Mouse (Mus musculus) brown adipose tissue, adult 24 weeks (tissue): ENCODE measurements around the gene Pan2. TPM values are rescaled to one million over a fixed set of nuclear protein-coding genes. Genes with fewer than 3 reads are reported as not detected.
"Not testable (repeated sequence)": the region's sequence is repeated elsewhere in the genome, so short reads cannot be mapped to it uniquely, and the experiment has no call there.

Source experiments
- H3K27ac ChIP-seq: fragments of 200-500 bp; replicated peaks from 2 replicates; pipeline ENCODE4 v1.5.1; 2012; ENCODE audit warnings: low read depth, mild to moderate bottlenecking, low read length
- H3K4me1 ChIP-seq: fragments of 200-500 bp; 2 replicates; pipeline ENCODE4 v1.6.1; 2012; ENCODE audit warnings: low read length, mixed read lengths; ENCODE audit not compliant: control insufficient read depth, insufficient read depth, insufficient read length
- H3K4me3 ChIP-seq: fragments of 200-500 bp; 2 replicates; pipeline ENCODE4 v1.5.1; 2012; ENCODE audit warnings: low read depth, mild to moderate bottlenecking, low read length, moderate library complexity; ENCODE audit not compliant: insufficient read depth
- polyA plus RNA-seq: library from polyadenylated mRNA; stranded (reverse); fragments of >200 nt; gene quantifications from 2 replicates; pipeline ENCODE4 v1.2.4, GENCODE M21; 2012; ENCODE audit not compliant: missing spikeins, insufficient read depth, insufficient read length

Gene Pan2
- polyA plus RNA-seq, 1 experiment: 5.9 TPM

DNA sequence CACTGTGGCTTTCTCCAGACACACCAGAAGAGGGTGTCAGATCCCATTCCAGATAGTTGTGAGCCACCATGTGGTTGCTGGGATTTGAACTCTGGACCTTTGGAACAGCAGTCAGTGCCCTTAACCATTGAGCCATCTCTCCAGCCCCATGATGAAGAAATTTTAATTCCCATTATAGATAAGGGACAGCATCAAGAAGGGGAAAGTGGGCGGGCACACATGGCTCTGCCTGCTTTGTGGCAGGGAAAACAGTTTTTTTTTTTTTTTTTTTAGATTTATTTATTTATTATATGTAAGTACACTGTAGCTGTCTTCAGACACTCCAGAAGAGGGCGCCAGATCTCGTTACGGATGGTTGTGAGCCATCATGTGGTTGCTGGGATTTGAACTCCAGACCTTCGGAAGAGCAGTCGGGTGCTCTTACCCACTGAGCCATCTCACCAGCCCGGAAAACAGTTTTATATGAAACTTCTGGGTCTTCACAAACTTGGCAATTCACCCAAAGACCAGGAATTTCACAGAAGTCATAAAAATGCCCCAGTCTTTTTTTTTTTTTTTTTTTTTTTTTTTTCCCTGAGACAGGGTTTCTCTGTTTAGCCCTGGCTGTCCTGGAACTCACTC is 30.2 kb upstream of the Pan2 start:
- not testable (repeated sequence) for H3K4me3 ChIP-seq, H3K4me1 ChIP-seq, H3K27ac ChIP-seq

DNA sequence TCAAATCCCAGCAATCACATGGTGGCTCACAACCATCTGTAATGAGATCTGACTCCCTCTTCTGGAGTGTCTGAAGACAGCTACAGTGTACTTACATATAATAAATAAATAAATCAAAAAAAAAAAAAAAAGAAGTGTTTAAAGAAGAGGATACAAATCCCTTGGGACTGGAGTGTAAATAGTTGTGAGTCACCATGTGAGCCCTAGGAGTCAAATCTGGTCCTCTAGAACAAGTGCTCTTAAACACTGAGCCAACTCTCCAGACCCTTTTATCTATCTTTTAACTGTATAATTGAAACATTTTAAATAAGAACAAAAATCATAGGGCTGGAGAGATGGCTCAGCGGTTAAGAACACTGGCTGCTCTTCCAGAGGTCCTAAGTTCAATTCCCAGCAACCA is 27.8 kb upstream of the Pan2 start:
- not testable (repeated sequence) for H3K4me1 ChIP-seq, H3K4me3 ChIP-seq, H3K27ac ChIP-seq

DNA sequence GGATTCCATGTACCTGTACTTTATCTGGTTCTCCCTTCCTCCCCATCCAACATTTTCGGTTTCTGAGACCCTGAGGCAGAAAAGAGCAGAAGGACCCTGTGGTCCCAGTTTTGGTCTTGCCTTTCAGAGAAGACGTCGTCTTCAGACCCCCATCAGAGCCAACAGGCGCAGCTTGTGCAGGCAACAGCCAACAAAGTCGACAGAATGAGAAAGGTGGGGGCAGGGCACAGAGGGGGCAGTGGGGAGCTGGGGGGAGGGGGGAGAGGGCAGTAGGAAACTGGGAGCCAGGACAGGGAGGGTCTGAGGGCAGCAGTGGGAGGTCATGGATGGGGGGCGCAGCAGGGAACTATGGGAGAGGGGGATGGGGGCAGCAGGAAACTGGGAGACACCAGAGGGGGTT is 25.0 kb upstream of the Pan2 start:
- no peak overlapping the region for H3K4me3 ChIP-seq

DNA sequence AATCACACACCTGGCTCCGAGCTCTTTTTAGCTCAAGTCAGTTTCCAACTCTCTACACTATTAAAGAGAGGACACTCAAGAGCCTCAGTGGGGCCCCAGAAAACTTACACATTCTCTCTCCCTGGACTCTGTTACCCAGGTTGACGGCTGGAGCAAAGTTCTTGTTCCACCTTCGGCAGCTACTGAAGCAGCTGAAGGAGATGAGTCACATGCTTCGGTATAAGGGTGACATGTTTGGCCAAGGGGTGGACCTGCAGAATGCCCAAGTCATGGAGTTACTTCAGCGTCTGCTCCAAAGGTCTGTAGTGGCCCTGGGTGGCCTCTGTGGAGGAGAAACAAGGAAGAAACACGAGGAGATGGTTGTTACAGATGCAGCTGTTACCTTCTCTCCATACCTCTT is 22.2 kb upstream of the Pan2 start:
- Histone ChIP-seq H3K27ac (no peak overlapping the region), H3K4me1 (no peaks in the 10 kb centered on the region), H3K4me3 (no peak overlapping the region)

More for the DNA sequence above, 25.0 kb upstream of the Pan2 start:
- H3K27ac ChIP-seq: no peak overlapping the region
- H3K4me1 ChIP-seq: no peaks in the 10 kb centered on the region

DNA sequence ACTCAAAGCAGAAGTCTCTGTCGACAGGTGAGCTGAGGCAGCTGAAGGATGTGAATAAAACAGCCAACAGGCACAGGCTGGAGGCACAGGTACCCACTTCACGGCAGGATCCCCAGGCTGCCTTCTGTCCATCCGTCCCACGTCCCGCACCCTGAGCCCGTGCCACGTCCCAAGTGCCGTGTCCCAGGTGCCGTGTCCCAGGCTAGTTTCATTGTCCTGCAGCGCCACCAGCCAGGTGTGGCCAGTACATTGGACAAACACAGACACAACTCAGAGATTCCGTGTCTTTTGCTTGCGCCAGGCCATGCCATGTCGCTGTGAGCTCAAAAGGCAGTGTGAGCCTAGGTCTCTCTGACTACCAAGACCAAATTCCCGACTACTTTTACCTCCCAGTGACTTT is 21.5 kb upstream of the Pan2 start:
- Histone ChIP-seq H3K4me3 (no peak overlapping the region), H3K4me1 (no peaks in the 10 kb centered on the region), H3K27ac (no peak overlapping the region)

DNA sequence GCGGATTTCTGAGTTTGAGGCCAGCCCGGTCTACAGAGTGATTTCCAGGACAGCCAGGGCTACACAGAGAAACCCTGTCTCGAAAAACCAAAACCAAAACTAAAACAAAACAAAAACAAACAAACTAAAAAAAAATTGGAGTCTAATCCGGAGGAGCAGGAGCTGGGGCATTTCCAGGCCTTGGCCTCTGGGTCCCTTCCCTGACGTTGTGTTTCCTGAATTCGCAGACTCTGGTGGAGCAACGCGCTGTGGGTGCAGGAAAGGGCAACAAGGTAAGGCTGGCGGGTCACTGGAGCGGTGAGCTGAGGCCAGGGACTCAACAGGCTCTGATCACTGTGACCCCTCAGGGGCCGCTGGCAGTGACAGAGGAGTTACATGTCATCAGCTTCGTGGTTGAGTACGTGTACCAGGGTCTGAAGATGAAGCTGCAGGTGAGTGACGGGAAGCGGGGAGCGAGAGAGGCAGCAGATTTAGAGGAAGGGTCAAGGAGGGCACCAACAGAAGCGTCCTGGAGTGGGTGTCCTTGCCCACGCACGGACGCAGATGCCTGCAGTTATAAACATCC is 20.2 kb upstream of the Pan2 start:
- Histone ChIP-seq H3K27ac (no peak overlapping the region), H3K4me1 (no peaks in the 10 kb centered on the region), H3K4me3 (no peak overlapping the region)

DNA sequence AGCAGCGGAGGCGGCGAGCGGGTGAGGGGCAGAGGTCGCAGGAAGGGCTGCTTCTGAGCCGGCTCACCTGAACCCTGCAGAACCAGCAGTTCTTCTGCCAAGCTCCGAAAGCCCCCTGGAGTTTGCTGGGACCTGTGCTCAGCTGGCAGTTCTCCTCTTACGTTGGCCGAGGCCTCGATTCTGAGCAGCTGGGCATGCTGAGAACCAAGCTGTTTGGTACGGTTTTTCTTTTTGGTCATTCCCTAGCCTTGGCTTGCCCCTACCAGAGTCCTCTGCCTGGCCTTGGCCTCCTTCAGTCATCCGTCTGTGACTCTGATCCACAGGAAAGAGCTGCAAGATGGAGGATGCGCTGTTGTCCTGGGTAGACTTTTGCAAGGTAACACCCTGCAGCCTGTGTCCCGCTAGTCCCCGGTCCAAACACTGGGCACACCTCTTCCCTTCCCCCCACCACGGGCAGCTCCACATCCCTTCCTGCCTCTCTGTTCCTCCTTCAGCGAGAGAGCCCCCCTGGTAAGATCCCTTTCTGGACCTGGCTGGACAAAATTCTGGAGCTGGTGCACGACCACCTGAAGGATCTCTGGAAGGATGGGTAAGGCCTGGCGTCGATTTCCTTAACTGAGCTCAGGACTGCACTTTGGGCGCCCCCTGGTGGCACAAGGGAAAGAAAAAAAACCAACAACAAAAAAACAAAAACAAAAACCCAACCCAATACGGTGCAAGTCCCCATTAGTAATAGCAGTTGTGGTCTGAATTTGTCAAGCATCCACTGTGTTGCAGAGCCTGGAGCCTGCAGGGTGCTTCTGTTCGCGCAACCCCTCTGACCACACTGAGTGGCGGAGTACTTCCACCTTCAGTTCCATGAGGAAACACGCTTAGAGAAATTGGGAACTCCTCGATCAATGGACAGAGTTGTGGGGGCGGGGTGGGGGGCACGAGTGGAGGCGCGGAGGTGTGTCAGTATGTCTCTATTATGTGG is 19.2 kb upstream of the Pan2 start:
- no peak overlapping the region for H3K4me3 ChIP-seq
- H3K27ac ChIP-seq: no peak overlapping the region
- H3K4me1 ChIP-seq: no peaks in the 10 kb centered on the region

DNA sequence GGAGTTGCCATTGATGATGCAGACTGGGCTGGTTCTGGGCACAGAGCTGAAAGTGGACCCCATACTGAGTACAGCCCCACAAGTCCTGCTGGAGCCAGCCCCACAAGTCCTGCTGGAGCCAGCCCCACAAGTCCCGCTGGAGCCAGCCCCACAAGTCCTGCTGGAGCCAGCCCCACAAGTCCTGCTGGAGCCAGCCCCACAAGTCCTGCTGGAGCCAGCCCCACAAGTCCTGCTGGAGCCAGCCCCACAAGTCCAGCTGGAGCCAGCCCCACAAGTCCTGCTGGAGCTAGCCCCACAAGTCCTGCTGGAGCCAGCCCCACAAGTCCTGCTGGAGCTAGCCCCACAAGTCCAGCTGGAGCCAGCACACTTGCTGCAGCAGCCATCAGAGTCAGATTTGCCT is 12.5 kb upstream of the Pan2 start:
- not testable (repeated sequence) for H3K4me3 ChIP-seq, H3K27ac ChIP-seq, H3K4me1 ChIP-seq

DNA sequence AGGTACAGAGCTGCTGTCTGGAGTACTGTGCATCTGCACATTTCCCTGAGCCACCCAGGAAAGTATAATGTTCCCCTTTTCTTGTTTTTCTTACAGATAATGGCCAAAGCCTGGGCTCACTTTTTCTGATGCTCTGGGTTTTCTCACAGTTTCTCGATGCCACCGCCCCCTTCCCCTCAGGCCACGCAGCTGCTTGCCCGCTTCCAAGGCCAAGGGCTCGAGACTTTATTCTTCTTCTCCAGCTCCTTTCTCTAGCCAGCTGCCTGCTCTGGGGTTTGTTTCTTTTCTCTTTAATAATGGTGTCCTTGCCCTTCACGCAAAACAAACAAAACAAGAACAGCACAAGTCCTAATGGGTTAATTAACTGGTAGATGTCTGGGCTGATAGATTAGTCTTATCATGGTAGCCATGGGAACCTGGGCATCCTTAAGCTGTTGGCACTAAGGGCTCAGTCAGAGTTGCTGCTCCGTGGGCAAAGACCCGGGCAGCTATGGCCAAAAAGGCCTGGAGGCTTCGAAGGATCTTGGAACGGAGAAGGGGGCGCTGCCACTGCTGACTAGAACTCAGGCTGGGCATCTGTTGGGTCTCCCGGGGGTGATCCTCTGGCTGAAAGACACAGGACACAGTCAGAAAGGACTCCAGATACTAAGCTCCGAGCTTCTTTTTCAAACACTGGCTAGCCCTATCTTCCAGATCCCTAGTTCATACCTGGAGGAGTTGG is 6.6 kb upstream of the Pan2 start:
- Histone ChIP-seq H3K27ac (no peak overlapping the region), H3K4me1 (peaks cover 4% of the 10 kb centered on the region; the same call in 1 of the 2 replicates), H3K4me3 (no peak overlapping the region)

DNA sequence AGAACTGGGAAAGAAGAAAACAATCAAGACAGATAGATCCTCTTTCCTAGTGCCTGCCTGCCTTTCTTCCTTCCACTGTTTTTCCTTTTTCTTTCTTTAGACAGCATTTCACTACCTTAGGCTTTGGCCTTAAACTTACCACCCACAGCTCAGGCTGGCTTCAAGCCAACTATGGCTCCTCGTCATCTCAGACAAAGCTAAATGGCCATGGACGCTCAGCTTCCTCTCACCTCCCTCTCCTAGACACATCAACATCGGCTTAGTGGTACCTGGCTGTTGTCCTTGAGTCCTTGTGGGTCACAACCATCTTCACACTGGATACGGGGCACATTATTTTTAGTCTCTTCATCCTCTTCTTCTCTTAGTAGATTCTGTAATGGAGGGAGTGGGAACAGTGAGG is 5.9 kb upstream of the Pan2 start:
- Histone ChIP-seq H3K27ac (no peak overlapping the region), H3K4me3 (no peak overlapping the region), H3K4me1 (peaks cover 5% of the 10 kb centered on the region)

DNA sequence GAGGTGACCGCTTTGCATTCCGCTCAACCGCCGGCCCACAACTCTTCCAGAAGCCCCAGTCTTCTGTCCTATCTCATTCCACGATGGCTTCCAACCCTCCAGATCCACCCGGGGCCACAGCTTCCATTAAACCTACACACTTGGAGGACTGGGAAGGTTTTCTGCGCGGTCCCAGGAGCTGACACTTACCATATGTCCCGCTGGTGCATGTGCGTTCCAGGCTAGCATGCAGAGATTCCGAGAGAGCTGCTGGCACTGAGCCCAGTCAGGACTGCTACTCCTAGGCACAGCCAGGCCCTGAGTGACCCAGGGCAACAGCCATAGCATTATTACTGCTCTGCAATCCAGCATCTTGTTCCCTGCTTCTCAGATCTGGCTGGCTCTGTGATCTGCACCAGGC is 5.5 kb upstream of the Pan2 start:
- H3K4me3 ChIP-seq: no peak overlapping the region
- H3K27ac ChIP-seq: no peak overlapping the region

DNA sequence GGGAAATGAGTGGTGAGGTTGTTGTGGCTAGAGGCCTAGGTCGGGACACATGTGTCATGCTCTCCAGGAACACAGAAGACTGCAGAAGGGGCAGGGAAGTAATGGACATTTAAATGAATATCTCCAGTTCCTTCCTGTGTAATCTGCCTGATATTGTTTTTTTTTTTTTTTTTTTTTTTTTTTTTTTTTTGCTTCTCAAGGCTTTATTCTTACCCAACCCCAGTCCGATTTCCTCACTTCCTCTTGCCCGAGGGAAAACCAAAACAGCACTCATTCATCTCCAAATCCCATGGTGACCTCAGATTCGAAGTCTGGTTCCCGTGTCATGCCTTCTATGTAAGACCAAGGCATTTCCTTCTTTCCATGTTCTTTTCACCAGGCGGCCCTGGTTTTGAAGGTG is 4.9 kb upstream of the Pan2 start:
- H3K4me1 ChIP-seq: peaks cover 9% of the 10 kb centered on the region
- H3K4me3 ChIP-seq: no peak overlapping the region
- no peak overlapping the region for H3K27ac ChIP-seq

More for the DNA sequence above, 5.5 kb upstream of the Pan2 start:
- peaks cover 9% of the 10 kb centered on the region for H3K4me1 ChIP-seq

DNA sequence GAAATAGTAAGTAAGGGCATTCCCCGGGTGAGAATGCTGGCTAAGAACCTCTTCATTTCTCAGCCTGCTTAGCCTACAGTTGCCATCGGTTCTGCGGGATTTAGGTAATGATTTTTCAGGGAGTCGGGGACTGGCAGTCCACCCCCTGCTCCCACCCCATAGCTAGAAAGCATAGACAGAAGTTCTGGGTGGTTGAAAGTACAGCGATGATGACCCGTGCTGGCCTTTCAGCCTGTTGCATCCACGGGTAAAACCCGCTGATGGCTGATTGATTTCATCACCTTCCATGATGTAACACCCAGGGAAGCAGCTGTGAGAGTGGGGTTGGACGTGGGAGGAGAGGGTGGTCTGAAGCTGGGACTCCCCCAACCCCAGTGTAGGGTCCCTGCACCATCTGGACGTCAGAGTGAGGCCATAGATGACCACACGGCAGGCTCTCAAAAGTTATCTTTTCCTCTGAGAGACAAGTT is 4.4 kb upstream of the Pan2 start, which contains the start of gene Il23a:
Gene Il23a (minus strand): TSS at position 51 of the 470 bp plus-strand sequence.
- Histone ChIP-seq H3K4me1 (peaks cover 9% of the 10 kb centered on the region), H3K27ac (no peak within 1 kb of the TSS), H3K4me3 (no peak within 1 kb of the TSS)

DNA sequence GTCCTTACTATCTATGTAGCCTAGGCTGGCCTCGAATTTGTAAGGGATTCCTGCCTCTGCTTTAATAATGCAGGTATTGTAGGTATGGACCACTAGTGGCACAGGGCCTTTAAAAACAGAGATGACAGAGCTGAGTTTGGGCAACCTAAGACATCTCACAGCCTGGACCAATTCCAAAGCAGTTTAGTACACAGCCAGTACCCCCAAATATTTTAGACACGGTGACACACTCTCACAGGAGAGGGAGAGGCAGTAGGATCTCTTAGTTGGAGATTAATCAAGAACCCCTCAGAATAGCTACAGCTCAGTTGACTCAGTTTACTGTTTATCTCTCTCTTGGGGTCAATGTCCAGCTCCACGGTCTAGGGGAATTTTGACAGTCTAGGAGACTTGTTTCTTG is 778 bp upstream of the Pan2 start:
- peak overlapping the region; percentile 62 for H3K4me3 ChIP-seq
- peak overlapping the region; percentile 86 for H3K27ac ChIP-seq
- peaks cover 15% of the 10 kb centered on the region for H3K4me1 ChIP-seq

DNA sequence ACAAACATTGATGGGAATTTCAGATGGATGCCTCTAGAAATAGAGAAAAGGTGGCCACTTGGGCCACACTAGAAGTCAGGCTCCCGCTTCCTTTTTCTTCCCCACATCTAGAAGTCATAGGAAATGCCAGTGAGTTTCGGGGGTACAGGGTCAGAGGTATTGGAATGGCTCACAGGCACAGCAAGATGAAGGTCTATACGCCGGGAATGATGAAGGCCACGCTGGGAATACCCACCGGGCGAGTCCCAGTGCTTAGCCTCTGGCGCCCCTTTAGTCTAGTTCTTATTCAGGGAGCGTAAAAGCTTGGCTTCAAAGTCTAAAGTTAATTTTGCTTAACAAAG is 380 bp upstream of the Pan2 start:
- peak overlapping the region; percentile 86 for H3K27ac ChIP-seq
- peaks cover 14% of the 10 kb centered on the region for H3K4me1 ChIP-seq
- H3K4me3 ChIP-seq: peak overlapping the region; percentile 62
